Mouse (Mus musculus): ENCODE data around the gene Podxl2. TPM values are rescaled to one million over a fixed set of nuclear protein-coding genes. Genes with fewer than 3 reads are reported as not detected.

The Podxl2 gene
- 0.46 TPM for polyA plus RNA-seq (2017; shearing (Covaris generic))

DNA sequence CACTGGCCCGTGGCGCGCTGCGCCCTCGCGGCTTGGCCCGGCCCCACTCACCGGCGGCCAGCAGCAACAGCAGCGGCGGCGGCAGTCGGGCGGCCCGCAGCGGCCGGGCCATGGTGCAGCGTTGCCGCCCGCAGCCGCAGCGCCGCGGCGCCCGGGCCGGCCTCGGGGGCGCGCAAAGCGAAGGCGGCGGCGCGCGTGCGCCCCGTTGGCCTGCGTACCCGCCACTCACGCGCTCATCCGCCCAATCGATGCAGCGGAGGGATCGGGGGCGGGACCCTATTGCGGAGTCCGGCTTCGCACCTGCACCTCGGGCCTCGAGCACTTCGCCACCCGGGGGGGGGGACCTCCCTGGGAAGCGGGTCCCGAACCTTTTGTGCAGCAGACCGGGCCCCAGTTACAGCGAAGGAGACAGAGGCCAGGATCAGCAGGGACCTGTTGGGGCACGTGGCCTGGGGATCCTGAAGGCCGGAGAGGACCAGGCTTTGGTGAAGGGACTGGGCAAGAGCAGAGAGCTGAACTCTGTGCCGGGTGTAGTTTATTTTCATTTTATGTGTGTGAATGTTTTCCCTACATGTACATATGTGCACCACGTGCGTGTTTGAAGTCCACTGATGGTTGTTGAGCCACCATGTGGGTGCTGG, at the start of gene Podxl2:
Gene Podxl2 (minus strand): TSS at position 177 of the 641 bp plus-strand sequence.

DNA sequence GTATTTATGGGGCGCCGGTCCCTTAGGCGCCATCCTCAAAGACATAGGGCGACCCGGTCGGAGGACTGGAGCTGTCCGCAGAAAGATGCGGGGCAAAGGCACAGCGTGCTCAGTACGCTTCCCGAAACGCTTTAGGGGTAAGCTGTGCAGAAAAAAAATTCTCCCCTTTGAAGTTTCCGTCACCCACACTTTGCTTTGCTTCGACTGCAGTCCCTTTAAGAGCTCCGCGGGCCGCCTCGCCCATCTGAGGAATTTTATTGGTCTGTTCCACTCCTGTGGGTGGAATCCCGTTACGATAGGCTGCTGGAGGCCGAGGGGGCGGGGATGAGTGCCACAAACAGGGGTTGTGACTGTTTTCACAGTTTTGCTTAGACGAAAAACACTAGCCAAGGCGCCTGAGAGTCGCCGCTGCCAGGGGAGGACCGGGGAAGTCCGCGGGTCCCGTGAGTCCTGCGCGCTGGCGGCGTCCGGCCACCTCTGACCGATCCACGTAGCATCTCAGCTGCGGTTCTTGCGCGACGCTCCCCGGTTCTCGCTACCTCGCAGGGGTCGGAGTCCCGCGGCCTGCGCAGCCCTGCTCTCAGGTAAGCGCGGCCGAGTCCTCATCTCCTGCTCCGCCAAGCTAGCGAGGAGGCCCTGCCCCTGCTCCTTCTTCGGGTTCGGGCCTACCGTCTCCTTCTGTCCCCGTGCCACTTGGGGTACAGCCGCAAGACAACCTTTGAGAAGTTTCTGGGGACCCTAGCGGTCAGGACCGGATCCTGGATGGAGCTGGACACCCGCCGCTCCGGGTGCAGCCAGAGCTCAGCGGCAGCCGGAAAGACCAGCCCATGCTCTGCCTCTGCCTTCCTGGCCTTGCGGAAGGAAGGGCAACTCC, 27.3 kb upstream of the Podxl2 start, which contains the start of gene Tpra1:
Gene Tpra1 (plus strand): TSS at position 305 of the 874 bp plus-strand sequence.

DNA sequence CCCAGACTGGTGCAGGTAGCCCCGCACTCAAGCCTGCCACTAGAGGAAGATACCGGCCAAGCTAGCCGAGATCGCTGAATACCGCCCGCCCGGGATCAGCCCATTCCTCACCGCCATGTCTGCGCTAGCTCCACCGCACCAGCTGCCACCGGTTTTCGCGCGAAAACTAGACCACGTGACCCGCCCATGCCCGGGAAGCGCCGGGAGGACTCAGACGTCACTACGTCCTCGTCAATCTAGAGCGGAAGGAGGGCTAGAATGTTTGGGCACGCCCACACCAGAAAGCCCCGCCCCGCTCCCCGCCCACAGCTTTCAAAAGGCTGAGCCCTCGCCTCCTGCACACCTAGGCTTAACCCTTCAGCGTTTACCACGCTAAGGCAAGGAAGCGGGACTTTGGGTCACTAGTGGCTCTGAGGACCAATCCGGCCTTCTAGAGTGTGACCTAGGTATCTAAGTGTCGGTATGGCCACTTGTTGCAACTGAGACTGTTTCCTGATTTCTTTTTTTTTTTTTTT, 23.7 kb upstream of the Podxl2 start, which contains the start of gene Mcm2:
Gene Mcm2 (minus strand): TSS at position 247 of the 515 bp plus-strand sequence.

DNA sequence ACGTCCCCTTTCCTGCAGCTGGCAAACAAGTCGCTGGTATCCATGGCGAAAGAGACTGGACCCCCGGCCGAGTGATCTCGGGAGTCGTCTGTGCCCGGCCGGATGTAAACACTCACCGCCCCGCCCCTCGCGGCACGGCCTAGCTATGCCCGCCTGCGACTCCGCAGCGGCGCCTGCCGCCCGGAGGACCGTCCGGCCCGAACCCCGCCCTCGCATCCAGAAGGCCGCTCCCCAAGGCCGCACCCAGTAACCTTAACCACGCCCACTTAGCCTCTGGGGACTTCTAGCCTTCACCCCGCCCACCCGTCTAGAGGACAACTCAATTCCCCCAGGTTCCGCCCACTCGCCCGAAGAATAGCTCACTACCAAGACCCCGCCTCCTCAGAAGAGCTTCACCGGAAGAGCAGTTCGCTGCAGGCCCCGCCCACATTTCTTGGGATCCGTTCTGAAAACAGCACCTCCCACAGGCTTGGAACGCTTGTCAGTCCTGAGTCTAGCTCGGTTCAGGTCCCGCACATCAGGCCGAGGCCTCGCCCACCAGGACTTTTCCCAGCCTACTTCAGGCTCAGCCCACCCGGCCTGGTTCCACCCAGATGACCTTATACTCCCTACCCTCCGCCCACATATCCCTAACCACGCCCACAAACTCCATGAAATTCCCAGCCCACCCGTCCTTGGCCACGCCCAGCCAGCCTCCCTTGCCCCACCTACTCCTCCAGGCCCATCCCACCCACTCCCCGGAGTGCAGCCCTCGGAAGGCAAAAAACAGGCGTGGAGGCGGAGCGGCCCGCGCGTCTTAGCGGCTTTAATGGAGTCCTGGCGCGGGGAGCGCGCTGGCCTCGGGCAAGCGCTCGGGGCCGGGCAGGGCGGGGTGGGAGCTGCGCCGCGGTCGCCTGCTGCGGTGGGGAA, 32.8 kb downstream of the Podxl2 start, which contains the start of gene Abtb1:
Gene Abtb1 (minus strand): TSS at position 204 of the 909 bp plus-strand sequence.

Other genes starting within 250 kb of the Podxl2 start
- gene Kbtbd12, start 237.1 kb downstream of the Podxl2 start, polyA plus RNA-seq (2017; shearing (Covaris generic)): not detected
- gene Mgll, start 150.6 kb downstream of the Podxl2 start, polyA plus RNA-seq (2017; shearing (Covaris generic)): 0.41 TPM
- gene Abtb1, start 33.1 kb downstream of the Podxl2 start, polyA plus RNA-seq (2017; shearing (Covaris generic)): 43.8 TPM
- 44.8 TPM for gene Mcm2, start 23.7 kb upstream of the Podxl2 start, polyA plus RNA-seq (2017; shearing (Covaris generic))
- 89.3 TPM for gene Tpra1, start 27.2 kb upstream of the Podxl2 start, polyA plus RNA-seq (2017; shearing (Covaris generic))